ENCODE assay signal across 10 mouse cellular contexts in the genomic region with DNA sequence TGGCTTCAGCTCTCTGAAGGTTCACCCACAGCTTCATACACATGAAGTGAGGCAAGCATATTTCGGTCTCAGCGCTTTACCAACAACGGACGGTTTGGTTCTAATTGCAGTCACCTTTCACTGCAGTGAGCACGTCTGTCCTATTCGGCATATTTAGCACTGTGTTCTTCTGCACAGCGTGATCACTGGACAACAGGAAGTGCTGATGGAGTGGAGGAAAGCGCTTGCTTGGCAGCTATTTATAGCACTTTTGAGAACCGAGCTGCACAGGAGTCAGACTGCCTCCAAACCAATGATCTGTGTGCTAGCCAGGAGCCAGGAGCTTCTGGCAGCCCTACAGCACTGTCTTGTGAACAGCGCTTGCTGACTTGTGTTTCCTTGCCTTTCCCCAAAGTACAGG. TPM values are rescaled to one million over a fixed set of nuclear protein-coding genes. Genes with fewer than 3 reads are reported as not detected.
A peak's percentile ranks its signal among the peaks of the same experiment; 100 is the strongest.
DNase-seq lines count a peak whose midpoint lies in the region; ATAC-seq and TF ChIP-seq lines count a peak whose summit lies in the region.
"Had no signal": no experiment of that assay in that cellular context is flagged by ENCODE, and none has a peak within 500 bp of the region (broad histone marks: within the 10 kb centered on the region; RNA-seq: fewer than 3 reads in every experiment).

No protein-coding gene starts in this region.

- no peak overlapping the region for H3K4me2 ChIP-seq in liver, postnatal 0 days (ENCODE audit: low read depth, low read length)
- H3K4me2 ChIP-seq: lung, embryonic 15.5 days had no signal

- H3K9ac ChIP-seq in liver, adult 2 months (ENCODE audit: low read depth, low read length): no peak overlapping the region
- no peak overlapping the region for H3K9ac ChIP-seq in liver, postnatal 0 days (replicated peaks)
- H3K9ac ChIP-seq: lung, embryonic 15.5 days had no signal

- ATAC-seq in liver, postnatal 0 days: no peak

- WGBS in liver, adult 2 months: 72% methylated on average over 10 of the region's 10 CpGs
- 35% methylated on average over 10 of the region's 10 CpGs for WGBS in liver, postnatal 0 days (ENCODE audit: insufficient replicate concordance)
- 84% methylated on average over 10 of the region's 10 CpGs for WGBS in forebrain, embryonic 10.5 days

- intact Hi-C loops in left cerebral cortex, postnatal 14 days (cut with DNase I): no loop called here

- H3K27ac ChIP-seq in liver, adult 2 months (replicated peaks; ENCODE audit: insufficient read depth, low read depth, low read length): no peak overlapping the region
- no peak overlapping the region for H3K27ac ChIP-seq in liver, postnatal 0 days (ENCODE audit: low read depth)
- no peak overlapping the region for H3K27ac ChIP-seq in forebrain, embryonic 10.5 days
- H3K27ac ChIP-seq: lung, embryonic 15.5 days had no signal

- no peaks in the 10 kb centered on the region for H3K27me3 ChIP-seq in liver, adult 2 months (ENCODE audit: control insufficient read depth, insufficient read depth, low read length)
- H3K27me3 ChIP-seq in liver, postnatal 0 days (ENCODE audit: insufficient read depth, low read length): no peaks in the 10 kb centered on the region
- H3K27me3 ChIP-seq in forebrain, embryonic 10.5 days (ENCODE audit: poor library complexity, severe bottlenecking): no peaks in the 10 kb centered on the region
- H3K27me3 ChIP-seq: lung, embryonic 15.5 days had no signal

- no peak for TF ChIP-seq EP300 in liver, postnatal 0 days (IDR thresholded peaks at IDR 0.05; ENCODE audit: low read depth)

- H3K4me3 ChIP-seq in liver, adult 2 months (ENCODE audit: insufficient read depth, low read depth, low read length): no peak overlapping the region
- H3K4me3 ChIP-seq in liver, postnatal 0 days (ENCODE audit: low read depth, low read length): no peak overlapping the region
- H3K4me3 ChIP-seq in forebrain, embryonic 10.5 days: no peak overlapping the region
- H3K4me3 ChIP-seq: lung, embryonic 15.5 days had no signal

- no peak for TF ChIP-seq POLR2A in liver, adult 2 months (IDR thresholded peaks at IDR 0.05; ENCODE audit: extremely low read depth, insufficient read depth, low read length)

- no peak for TF ChIP-seq CTCF in liver, adult 2 months (IDR thresholded peaks at IDR 0.05; ENCODE audit: low read depth, low read length)
- TF ChIP-seq CTCF in liver, postnatal 0 days (IDR thresholded peaks at IDR 0.05; ENCODE audit: low read depth): no peak

- H3K4me1 ChIP-seq in liver, adult 2 months (ENCODE audit: control insufficient read depth, insufficient read depth, low read length): no peaks in the 10 kb centered on the region; the same call in 1 of the 2 replicates
- H3K4me1 ChIP-seq in liver, postnatal 0 days (ENCODE audit: insufficient read depth): no peaks in the 10 kb centered on the region
- H3K4me1 ChIP-seq in forebrain, embryonic 10.5 days: no peaks in the 10 kb centered on the region
- H3K4me1 ChIP-seq: lung, embryonic 15.5 days had no signal

- H3K36me3 ChIP-seq in liver, adult 2 months (ENCODE audit: control insufficient read depth, insufficient read depth, low read length): no peaks in the 10 kb centered on the region
- H3K36me3 ChIP-seq in liver, postnatal 0 days (replicated peaks; ENCODE audit: insufficient read depth, low read length): no peaks in the 10 kb centered on the region
- no peaks in the 10 kb centered on the region for H3K36me3 ChIP-seq in forebrain, embryonic 10.5 days (replicated peaks)
- H3K36me3 ChIP-seq: lung, embryonic 15.5 days had no signal

- H3K9me3 ChIP-seq in liver, postnatal 0 days (ENCODE audit: low read length): no peaks in the 10 kb centered on the region
- H3K9me3 ChIP-seq in forebrain, embryonic 10.5 days: no peaks in the 10 kb centered on the region
- H3K9me3 ChIP-seq: lung, embryonic 15.5 days had no signal

- peak; percentile 9 for DNase-seq in liver, adult 2 months (ENCODE audit: extremely low read depth, low read depth, low spot score)
- DNase-seq in liver, postnatal 0 days: no peak
- peak; percentile 94 for DNase-seq in cerebellum, adult 9-10 months
- DNase-seq in heart, adult 8-10 months (ENCODE audit: low spot score): peak; percentile 74
- peak; percentile 21 to 36 for DNase-seq in left cerebral cortex, postnatal 14 days (ENCODE audit: low spot score in 2 of 2)
- no peak for DNase-seq in forebrain, embryonic 10.5 days (ENCODE audit: extremely low spot score, low spot score)
- no peak for DNase-seq in liver
- DNase-seq in thymus, postnatal 25 days: no peak

- H3K79me2 ChIP-seq in liver, adult 2 months (ENCODE audit: control insufficient read depth, insufficient read depth, low read length): no peaks in the 10 kb centered on the region

RNA-seq across cellular contexts. Expression of a gene that starts 38.6 kb away (rescaled TPM):
- total RNA-seq in liver, adult 2 months (2014; rRNA removed): under 0.01 TPM in 1 of 2 replicates, not detected in the other
- polyA plus RNA-seq in liver, adult 2 months (2012; rRNA removed): not detected in 2 replicates
- 0.01 and 0.06 TPM in 2 replicates for polyA plus RNA-seq in liver, postnatal 0 days (2015; fragmentation: Nextera tagmentation; extraction: Ambion mirVana)
- total RNA-seq in heart, adult 8-10 months (2022): 10 to 100 TPM; 40.6 to 58.5 (median 50.8) TPM
- total RNA-seq in left cerebral cortex, postnatal 14 days (2021): 1 to 10 TPM; 3.0 to 3.6 TPM
- polyA plus RNA-seq in forebrain, embryonic 10.5 days (2016; fragmentation: Nextera tagmentation; extraction: Ambion mirVana): 0.02 TPM in 1 of 2 replicates, not detected in the other

RNA-seq across cellular contexts. Expression of a gene that starts 40.9 kb away (rescaled TPM):
- not detected in 2 replicates for total RNA-seq in liver, adult 2 months (2014; rRNA removed)
- polyA plus RNA-seq in liver, adult 2 months (2012; rRNA removed): not detected in 2 replicates
- not detected in 2 replicates for polyA plus RNA-seq in liver, postnatal 0 days (2015; fragmentation: Nextera tagmentation; extraction: Ambion mirVana)
- total RNA-seq in heart, adult 8-10 months (2022): 1 to 10 TPM in 2 of 4 experiments, under 1 TPM in 2; 0.76 to 1.6 (median 1.1) TPM
- total RNA-seq in left cerebral cortex, postnatal 14 days (2021): not detected
- polyA plus RNA-seq in forebrain, embryonic 10.5 days (2016; fragmentation: Nextera tagmentation; extraction: Ambion mirVana): not detected in 2 replicates
- polyA plus RNA-seq: stomach, embryonic 14.5 days had no signal

RNA-seq across cellular contexts. Expression of a gene that starts 44.9 kb away (rescaled TPM):
- total RNA-seq in liver, adult 2 months (2014; rRNA removed): 1.4 and 1.6 TPM in 2 replicates
- polyA plus RNA-seq in liver, adult 2 months (2012; rRNA removed): 0.32 and 0.59 TPM in 2 replicates
- polyA plus RNA-seq in liver, postnatal 0 days (2015; fragmentation: Nextera tagmentation; extraction: Ambion mirVana): 9.6 and 10.3 TPM in 2 replicates
- 1 to 10 TPM; 5.5 to 9.2 (median 6.6) TPM for total RNA-seq in heart, adult 8-10 months (2022)
- 1 to 10 TPM; 2.9 to 3.0 TPM for total RNA-seq in left cerebral cortex, postnatal 14 days (2021)
- polyA plus RNA-seq in forebrain, embryonic 10.5 days (2016; fragmentation: Nextera tagmentation; extraction: Ambion mirVana): 2.2 and 3.5 TPM in 2 replicates

Comparison
In these comparisons a context has a peak if more than half of its experiments do, and no peak if none do; other contexts are left out.
1. DNase-seq: peak in liver, adult 2 months (single experiment), cerebellum, adult 9-10 months (single experiment), heart, adult 8-10 months (single experiment) and left cerebral cortex, postnatal 14 days (2 of 2); none in liver, postnatal 0 days (single experiment), forebrain, embryonic 10.5 days (single experiment), liver (single experiment) and thymus, postnatal 25 days (single experiment).
2. RNA of a gene that starts 38.6 kb away (total RNA-seq): 40.6 to 58.5 TPM in heart, adult 8-10 months; 3.0 to 3.6 TPM in left cerebral cortex, postnatal 14 days and under 0.01 TPM in liver, adult 2 months; every median in the first group is over 4 times any median in the second.